Mouse (Mus musculus) G1E (cell line): ENCODE measurements at regions not wholly inside any gene's neighbourhood (a gene's known extent, or its start where the extent isn't known, plus 50 kb on each side); places are given as distances from the start of the nearest gene placed in this dataset.

Experiments
- CTCF ChIP-seq: IDR thresholded peaks from 2 replicates; pipeline ENCODE4 v1.5.1; 2012; ENCODE audit warnings: low read depth, low read length, inconsistent platforms, mixed read lengths
- GATA1 ChIP-seq: IDR thresholded peaks from 2 replicates; pipeline ENCODE4 v1.6.1; 2012; ENCODE audit warnings: borderline replicate concordance, low read length, inconsistent platforms, mixed read lengths
- GATA2 ChIP-seq: IDR thresholded peaks from 2 replicates; pipeline ENCODE4 v1.6.1; 2012; ENCODE audit warnings: low read depth, low read length, inconsistent platforms, borderline replicate concordance
- POLR2AphosphoS5 ChIP-seq: IDR thresholded peaks from 2 replicates; pipeline ENCODE4 v1.6.1; 2012; ENCODE audit warnings: low read depth, low read length, inconsistent platforms; ENCODE audit not compliant: insufficient replicate concordance
- TAL1 ChIP-seq: conservative IDR thresholded peaks from 2 replicates; pipeline ENCODE4 v1.6.1; 2012; ENCODE audit warnings: low read depth, low read length, inconsistent platforms, mixed read lengths

GRCm38 (mm10) chrX:95253517-95253916 is 56.9 kb upstream of the Arhgef9 start:
- TF ChIP-seq TAL1 (no peak), CTCF (0 out of 2 replicates have a peak, but pooled peaks have one; percentile 15), GATA1 (no peak), POLR2AphosphoS5 (no peak), GATA2 (no peak)
